Mouse (Mus musculus) embryonic fibroblast, embryonic 13.5 days (primary cell): ENCODE measurements around the gene Sec24b.

Experiments used
- CTCF ChIP-seq: IDR thresholded peaks from 2 replicates; pipeline ENCODE4 v1.5.1; 2011; ENCODE audit warnings: mild to moderate bottlenecking, control low read depth, low read length, moderate library complexity, borderline replicate concordance; ENCODE audit not compliant: insufficient read depth
- POLR2A ChIP-seq: IDR thresholded peaks from 2 replicates; pipeline ENCODE4 v1.6.1; 2011; ENCODE audit warnings: low read depth, mild to moderate bottlenecking, control low read depth, low read length, moderate library complexity

DNA sequence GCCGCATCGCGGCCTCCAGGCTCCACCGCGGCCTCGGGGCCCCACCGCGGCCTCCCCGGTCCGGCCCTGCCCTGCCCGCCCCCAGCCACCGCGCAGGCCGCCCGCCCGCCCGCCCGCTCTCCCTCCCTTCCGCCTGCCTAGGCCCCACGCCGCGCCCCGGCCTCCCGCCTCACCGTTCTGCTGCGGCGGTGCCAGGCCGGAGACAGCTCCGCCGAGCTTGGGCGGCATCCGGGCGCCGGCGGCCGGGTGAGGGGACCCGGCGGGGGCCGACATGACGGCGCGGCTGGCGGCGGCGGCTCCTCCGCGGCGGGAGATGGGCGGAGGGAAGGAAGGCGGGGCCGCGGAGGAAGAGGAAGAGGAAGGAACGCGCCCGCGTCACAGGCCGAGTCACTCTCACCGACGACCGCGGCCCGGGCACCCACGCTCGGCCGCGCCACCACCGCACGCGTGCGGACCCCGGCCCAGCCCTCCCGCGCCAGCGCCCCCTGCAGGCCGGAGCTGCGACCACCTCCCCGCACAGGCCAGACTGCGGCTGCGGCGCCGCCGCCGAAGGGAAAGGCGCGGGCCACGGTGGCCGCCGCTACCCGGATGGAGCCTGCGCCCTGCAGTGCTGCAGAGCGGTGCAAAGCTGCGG, 840 bp downstream of the Sec24b start:
- TF ChIP-seq POLR2A (no peak; the same call in 1 of the 2 replicates), CTCF (peak; percentile 45)
